Mouse (Mus musculus): Measurements from ENCODE around the gene Mxra8. TPM values are rescaled to one million over a fixed set of nuclear protein-coding genes. Genes with fewer than 3 reads are reported as not detected.

Mxra8 gene
- polyA plus RNA-seq, 1 experiment from 2014 or later: 36.8 TPM

Other genes with a start within 250 kb of the Mxra8 start
- gene Slc35e2, start 238.3 kb upstream of the Mxra8 start, polyA plus RNA-seq (2014; fragmentation: Nextera tagmentation; extraction: Ambion mirVana): 17.0 and 18.1 TPM in 2 replicates
- gene Cdk11b, start 214.8 kb upstream of the Mxra8 start, polyA plus RNA-seq (2014; fragmentation: Nextera tagmentation; extraction: Ambion mirVana): 74.1 and 77.6 TPM in 2 replicates
- gene Gm10563, start 194.3 kb upstream of the Mxra8 start, polyA plus RNA-seq (2014; fragmentation: Nextera tagmentation; extraction: Ambion mirVana): not detected in 2 replicates
- 2.6 and 3.1 TPM in 2 replicates for gene Mmp23, start 186.3 kb upstream of the Mxra8 start, polyA plus RNA-seq (2014; fragmentation: Nextera tagmentation; extraction: Ambion mirVana)
- gene Mib2, start 170.5 kb upstream of the Mxra8 start, polyA plus RNA-seq (2014; fragmentation: Nextera tagmentation; extraction: Ambion mirVana): 9.9 and 12.5 TPM in 2 replicates
- gene Fndc10, start 145.3 kb upstream of the Mxra8 start, polyA plus RNA-seq (2014; fragmentation: Nextera tagmentation; extraction: Ambion mirVana): 1.6 and 1.8 TPM in 2 replicates
- 165 and 168 TPM in 2 replicates for gene Ssu72, start 134.9 kb upstream of the Mxra8 start, polyA plus RNA-seq (2014; fragmentation: Nextera tagmentation; extraction: Ambion mirVana)
- gene Tmem240, start 104.9 kb upstream of the Mxra8 start, polyA plus RNA-seq (2014; fragmentation: Nextera tagmentation; extraction: Ambion mirVana): 0.73 and 0.91 TPM in 2 replicates
- 70.9 and 79.9 TPM in 2 replicates for gene Atad3a, start 78.6 kb upstream of the Mxra8 start, polyA plus RNA-seq (2014; fragmentation: Nextera tagmentation; extraction: Ambion mirVana)
- gene Vwa1, start 65.0 kb upstream of the Mxra8 start, polyA plus RNA-seq (2014; fragmentation: Nextera tagmentation; extraction: Ambion mirVana): 8.6 and 9.5 TPM in 2 replicates
- gene Tmem88b, start 53.8 kb upstream of the Mxra8 start, polyA plus RNA-seq (2014; fragmentation: Nextera tagmentation; extraction: Ambion mirVana): 0.25 and 0.52 TPM in 2 replicates
- gene Ankrd65, start 49.2 kb upstream of the Mxra8 start, polyA plus RNA-seq (2014; fragmentation: Nextera tagmentation; extraction: Ambion mirVana): not detected in 2 replicates
- gene Mrpl20, start 36.8 kb upstream of the Mxra8 start, polyA plus RNA-seq (2014; fragmentation: Nextera tagmentation; extraction: Ambion mirVana): 238 and 242 TPM in 2 replicates
- gene Ccnl2, start 27.2 kb upstream of the Mxra8 start, polyA plus RNA-seq (2014; fragmentation: Nextera tagmentation; extraction: Ambion mirVana): 163 and 170 TPM in 2 replicates
- 112 and 123 TPM in 2 replicates for gene Aurkaip1, start 8.4 kb upstream of the Mxra8 start, polyA plus RNA-seq (2014; fragmentation: Nextera tagmentation; extraction: Ambion mirVana)
- gene Dvl1, start 7.7 kb downstream of the Mxra8 start, polyA plus RNA-seq (2014; fragmentation: Nextera tagmentation; extraction: Ambion mirVana): 7.5 and 8.8 TPM in 2 replicates
- 0.46 TPM in 2 replicates for gene Tas1r3, start 23.7 kb downstream of the Mxra8 start, polyA plus RNA-seq (2014; fragmentation: Nextera tagmentation; extraction: Ambion mirVana)
- 19.8 and 22.7 TPM in 2 replicates for gene Cptp, start 29.8 kb downstream of the Mxra8 start, polyA plus RNA-seq (2014; fragmentation: Nextera tagmentation; extraction: Ambion mirVana)
- gene Ints11, start 29.9 kb downstream of the Mxra8 start, polyA plus RNA-seq (2014; fragmentation: Nextera tagmentation; extraction: Ambion mirVana): 93.1 and 95.4 TPM in 2 replicates
- gene Pusl1, start 52.1 kb downstream of the Mxra8 start, polyA plus RNA-seq (2014; fragmentation: Nextera tagmentation; extraction: Ambion mirVana): 41.6 and 43.2 TPM in 2 replicates
- 29.0 and 34.7 TPM in 2 replicates for gene Acap3, start 52.1 kb downstream of the Mxra8 start, polyA plus RNA-seq (2014; fragmentation: Nextera tagmentation; extraction: Ambion mirVana)
- 142 and 160 TPM in 2 replicates for gene Ube2j2, start 104.2 kb downstream of the Mxra8 start, polyA plus RNA-seq (2014; fragmentation: Nextera tagmentation; extraction: Ambion mirVana)
- 21.0 and 24.0 TPM in 2 replicates for gene C1qtnf12, start 122.6 kb downstream of the Mxra8 start, polyA plus RNA-seq (2014; fragmentation: Nextera tagmentation; extraction: Ambion mirVana)
- 18.2 and 19.4 TPM in 2 replicates for gene B3galt6, start 153.0 kb downstream of the Mxra8 start, polyA plus RNA-seq (2014; fragmentation: Nextera tagmentation; extraction: Ambion mirVana)
- gene Sdf4, start 153.2 kb downstream of the Mxra8 start, polyA plus RNA-seq (2014; fragmentation: Nextera tagmentation; extraction: Ambion mirVana): 136 and 143 TPM in 2 replicates
- 0.39 and 0.73 TPM in 2 replicates for gene Tnfrsf4, start 174.2 kb downstream of the Mxra8 start, polyA plus RNA-seq (2014; fragmentation: Nextera tagmentation; extraction: Ambion mirVana)
- gene Tnfrsf18, start 186.5 kb downstream of the Mxra8 start, polyA plus RNA-seq (2014; fragmentation: Nextera tagmentation; extraction: Ambion mirVana): 0.74 and 2.4 TPM in 2 replicates
- gene Ttll10, start 219.7 kb downstream of the Mxra8 start, polyA plus RNA-seq (2014; fragmentation: Nextera tagmentation; extraction: Ambion mirVana): 0.10 TPM in 1 of 2 replicates, not detected in the other